Mouse (Mus musculus): Measurements from ENCODE around the gene Uba5. TPM values are rescaled to one million over a fixed set of nuclear protein-coding genes. Genes with fewer than 3 reads are reported as not detected.

The Uba5 gene
- polyA plus RNA-seq, 1 experiment, result 31.6 TPM

Other genes starting within 250 kb of the Uba5 start
- gene Nphp3, start 60.6 kb downstream of the Uba5 start, polyA plus RNA-seq (2012; rRNA removed), result 15.3 and 15.6 TPM in 2 replicates
- not detected in 2 replicates for gene Gm28305, start 22.5 kb downstream of the Uba5 start, polyA plus RNA-seq (2012; rRNA removed)
- gene Acad11, start 243 bp upstream of the Uba5 start, polyA plus RNA-seq (2012; rRNA removed), result 47.4 and 64.4 TPM in 2 replicates
- gene Ackr4, start 63.8 kb upstream of the Uba5 start, polyA plus RNA-seq (2012; rRNA removed), result 21.0 and 24.9 TPM in 2 replicates
- 40.8 and 61.1 TPM in 2 replicates for gene Dnajc13, start 199.8 kb upstream of the Uba5 start, polyA plus RNA-seq (2012; rRNA removed)